Mouse (Mus musculus) C2C12 (cell line): ENCODE results near the gene Yju2. TPM values are rescaled to one million over a fixed set of nuclear protein-coding genes. Genes with fewer than 3 reads are reported as not detected.

Experiments used
- H3K27me3 ChIP-seq: one replicate; pipeline ENCODE4 v1.6.1; 2011; ENCODE audit not compliant: control insufficient read depth, insufficient read depth, insufficient read length
- H3K36me3 ChIP-seq: one replicate; pipeline ENCODE4 v1.6.1; 2011; ENCODE audit not compliant: control insufficient read depth, insufficient read depth
- H3K4me3 ChIP-seq: one replicate; pipeline ENCODE4 v1.5.1; 2011; ENCODE audit warnings: mild to moderate bottlenecking, control low read depth; ENCODE audit not compliant: poor library complexity, insufficient read depth, severe bottlenecking
- H3K79me2 ChIP-seq: one replicate; pipeline ENCODE4 v1.6.1; 2011; ENCODE audit not compliant: control insufficient read depth, insufficient read depth
- H3K79me3 ChIP-seq: one replicate; pipeline ENCODE4 v1.6.1; 2011; ENCODE audit warnings: low read depth, control low read depth
- H3ac ChIP-seq: one replicate; pipeline ENCODE3; 2011; ENCODE audit warnings: low read depth; ENCODE audit not compliant: control insufficient read depth, insufficient read length
- CEBPB ChIP-seq: IDR thresholded peaks from one replicate; pipeline ENCODE4 v1.6.1; 2011; ENCODE audit warnings: low read depth, mild to moderate bottlenecking, control low read depth, moderate library complexity
- CTCF ChIP-seq: IDR thresholded peaks from one replicate; pipeline ENCODE4 v1.5.1; 2011; ENCODE audit not compliant: control insufficient read depth, insufficient read depth, insufficient read length
- FOSL1 ChIP-seq: IDR thresholded peaks from one replicate; pipeline ENCODE4 v1.8.0; 2011; ENCODE audit warnings: mild to moderate bottlenecking, low read length; ENCODE audit not compliant: poor library complexity, insufficient read depth, severe bottlenecking
- MAX ChIP-seq: IDR thresholded peaks from one replicate; pipeline ENCODE4 v1.6.1; 2011; ENCODE audit warnings: mild to moderate bottlenecking, control low read depth
- MYOD1 ChIP-seq: IDR thresholded peaks from one replicate; pipeline ENCODE4 v1.6.1; 2011; ENCODE audit warnings: low read depth; ENCODE audit not compliant: control insufficient read depth, insufficient read length
- MYOG ChIP-seq: IDR thresholded peaks from one replicate; pipeline ENCODE4 v1.6.1; 2011; ENCODE audit not compliant: control insufficient read depth, insufficient read length; ENCODE audit errors: extremely low read depth
- USF1 ChIP-seq: IDR thresholded peaks from one replicate; pipeline ENCODE4 v1.6.1; 2011; ENCODE audit warnings: low read depth, mild to moderate bottlenecking, control low read depth, moderate library complexity
- polyA plus RNA-seq: library from polyadenylated mRNA; unstranded; fragments of >200 nt; fragmentation: generic; extraction: Trizol; gene quantifications from one replicate; pipeline ENCODE4 v1.2.1, GENCODE M21; 2012; ENCODE audit warnings: missing spikeins

The Yju2 gene
- polyA plus RNA-seq, 1 experiment: 15.1 TPM

DNA sequence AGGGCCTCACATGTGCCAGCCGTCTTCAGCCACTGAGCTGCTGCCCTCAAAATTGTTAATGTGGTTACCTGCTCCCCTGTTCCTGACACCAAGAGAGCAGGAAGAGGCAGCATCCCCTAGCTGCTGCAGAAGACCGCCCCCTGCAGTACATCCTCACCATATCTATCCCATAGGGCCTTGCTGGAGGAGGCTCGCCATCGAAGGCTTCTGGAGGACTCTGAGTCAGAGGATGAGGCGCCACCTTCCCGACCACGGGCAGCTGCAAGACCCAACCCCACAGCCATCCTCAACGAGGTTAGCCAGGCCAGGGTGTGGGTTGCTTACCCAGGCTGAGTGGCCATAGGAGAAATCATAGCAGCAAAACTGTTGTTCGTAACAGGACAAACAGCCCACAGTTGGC lies 6.1 kb downstream of the Yju2 start:
- TF ChIP-seq USF1: no peak
- H3K36me3 ChIP-seq: peaks cover 31% of the 10 kb centered on the region
- H3K4me3 ChIP-seq: no peak overlapping the region
- H3K79me2 ChIP-seq: peaks cover 7% of the 10 kb centered on the region
- H3K79me3 ChIP-seq: peaks cover 7% of the 10 kb centered on the region
- H3K27me3 ChIP-seq: no peaks in the 10 kb centered on the region
- H3ac ChIP-seq: no peak overlapping the region

DNA sequence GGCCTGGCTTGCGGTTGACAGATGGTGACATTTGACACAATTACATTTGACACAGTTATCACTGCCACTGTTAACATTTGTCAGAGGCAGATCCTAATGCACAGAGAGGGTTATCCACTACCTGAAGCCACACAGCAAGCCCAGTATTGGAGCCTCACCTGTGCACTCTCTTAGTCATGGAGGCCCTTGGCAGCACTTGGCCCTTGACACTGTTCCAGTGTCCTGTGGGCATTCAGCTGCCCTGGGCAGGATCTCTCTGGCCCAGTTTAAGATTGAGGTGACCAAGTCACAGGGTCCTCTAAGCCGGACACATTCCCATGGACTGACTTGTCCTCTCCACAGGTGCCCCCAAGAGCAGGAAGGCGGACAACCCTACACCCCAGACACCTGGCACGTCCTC lies 8.3 kb downstream of the Yju2 start:
- peaks cover 20% of the 10 kb centered on the region for H3K27me3 ChIP-seq
- H3K4me3 ChIP-seq: no peak overlapping the region
- H3ac ChIP-seq: no peak overlapping the region
- peaks cover 19% of the 10 kb centered on the region for H3K36me3 ChIP-seq
- H3K79me2 ChIP-seq: no peaks in the 10 kb centered on the region
- no peak for TF ChIP-seq CTCF
- TF ChIP-seq USF1: no peak
- no peak for TF ChIP-seq MAX
- TF ChIP-seq MYOG: no peak
- TF ChIP-seq MYOD1: no peak
- TF ChIP-seq CEBPB: no peak
- no peak for TF ChIP-seq FOSL1
- peaks cover 2% of the 10 kb centered on the region for H3K79me3 ChIP-seq

DNA sequence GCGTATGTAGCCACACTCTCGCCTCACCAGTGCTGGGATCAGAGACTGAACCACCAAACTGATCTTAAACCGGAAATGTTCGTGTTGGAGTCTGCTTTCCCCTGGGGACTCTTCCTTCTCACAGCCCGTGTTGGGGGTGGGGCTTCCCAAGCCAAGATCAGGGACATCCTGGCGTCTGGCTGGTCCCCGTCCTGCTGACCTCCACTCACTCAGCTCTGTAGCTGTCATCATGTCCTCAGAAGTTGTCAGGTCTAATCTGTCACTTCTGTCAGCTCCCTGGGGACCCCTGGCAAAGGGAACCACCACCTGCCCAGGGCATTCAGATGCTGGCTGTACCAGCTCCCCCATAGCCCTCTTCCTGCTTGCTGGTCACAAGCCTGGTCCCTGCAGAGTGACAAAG lies 9.3 kb downstream of the Yju2 start:
- H3ac ChIP-seq: no peak overlapping the region
- H3K79me3 ChIP-seq: no peaks in the 10 kb centered on the region
- peaks cover 16% of the 10 kb centered on the region for H3K36me3 ChIP-seq
- TF ChIP-seq CEBPB: no peak
- no peak for TF ChIP-seq FOSL1
- TF ChIP-seq MYOD1: no peak
- no peak for TF ChIP-seq MYOG
- no peak for TF ChIP-seq USF1
- no peaks in the 10 kb centered on the region for H3K79me2 ChIP-seq
- H3K27me3 ChIP-seq: peaks cover 30% of the 10 kb centered on the region
- H3K4me3 ChIP-seq: no peak overlapping the region

DNA sequence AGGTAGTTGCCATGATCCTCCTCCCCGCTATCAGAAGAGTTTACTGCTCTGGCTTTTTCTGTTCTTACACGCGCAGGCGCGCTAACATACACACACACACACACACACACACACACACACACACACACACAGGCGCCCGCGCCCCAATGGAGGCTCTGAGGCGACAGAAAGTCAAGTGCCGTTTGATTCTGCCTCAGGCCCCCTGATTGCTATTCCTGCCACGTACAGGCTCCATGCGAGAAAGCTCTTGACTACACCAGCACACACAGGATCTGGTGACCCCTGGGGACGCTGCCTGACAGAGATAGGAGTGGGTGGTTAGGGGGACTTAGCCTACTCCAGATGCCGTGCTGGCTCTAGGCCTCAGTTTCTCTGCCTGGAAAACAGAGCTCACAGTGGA lies 10.7 kb downstream of the Yju2 start:
- TF ChIP-seq CEBPB: no peak
- no peak for TF ChIP-seq USF1
- TF ChIP-seq MAX: no peak
- TF ChIP-seq MYOG: no peak
- TF ChIP-seq MYOD1: no peak
- no peak for TF ChIP-seq CTCF
- TF ChIP-seq FOSL1: no peak
- Histone ChIP-seq H3K79me2 (no peaks in the 10 kb centered on the region), H3ac (no peak overlapping the region), H3K27me3 (peaks cover 35% of the 10 kb centered on the region), H3K4me3 (no peak overlapping the region), H3K79me3 (no peaks in the 10 kb centered on the region), H3K36me3 (peaks cover 16% of the 10 kb centered on the region)

- no peaks in the 10 kb centered on the region for H3K79me2 ChIP-seq
- H3K36me3 ChIP-seq: peaks cover 13% of the 10 kb centered on the region
- H3ac ChIP-seq: no peak within 1 kb of the TSS
- no peaks in the 10 kb centered on the region for H3K79me3 ChIP-seq
- H3K27me3 ChIP-seq: peaks cover 35% of the 10 kb centered on the region
- TF ChIP-seq MYOD1 (no peak), MYOG (no peak)
- no peak within 1 kb of the TSS for H3K4me3 ChIP-seq
Observed at GRCm38 (mm10) chr17:55969966-55970891, 11.3 kb downstream of the Yju2 start, which contains the start of gene Shd. TSS of gene Shd (plus strand) at chr17:55970467.

DNA sequence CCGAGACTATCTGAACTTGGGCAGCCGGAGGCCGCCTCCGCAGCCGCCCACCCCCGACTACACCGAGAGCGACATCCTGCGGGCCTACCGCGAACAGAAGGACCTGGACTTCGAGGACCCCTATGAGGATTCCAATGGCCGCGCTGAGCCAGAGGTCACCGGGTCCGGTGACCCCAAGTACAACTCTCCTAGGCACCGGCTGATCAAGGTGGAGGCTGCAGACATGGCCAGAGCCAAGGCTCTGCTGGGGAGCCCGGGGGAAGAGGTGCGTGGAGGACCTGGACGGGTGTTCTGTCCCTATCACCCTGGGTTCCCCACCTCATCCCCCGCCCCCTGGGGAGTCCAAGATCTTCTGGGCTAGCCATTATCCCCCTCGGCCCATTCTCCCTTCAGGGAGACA lies 12.6 kb downstream of the Yju2 start:
- Histone ChIP-seq H3K36me3 (peaks cover 13% of the 10 kb centered on the region), H3K4me3 (no peak overlapping the region), H3K79me3 (no peaks in the 10 kb centered on the region), H3K27me3 (peaks cover 35% of the 10 kb centered on the region), H3ac (no peak overlapping the region), H3K79me2 (no peaks in the 10 kb centered on the region)
- TF ChIP-seq MAX (no peak), MYOD1 (no peak), CEBPB (no peak), MYOG (no peak), USF1 (no peak), CTCF (no peak), FOSL1 (no peak)
